Mouse (Mus musculus) splenic B cell, adult 2 months (primary cell): ENCODE measurements around the gene Rab37.

Experiments used
- DNase-seq: peaks from one replicate; pipeline ENCODE4 v3.0.0-alpha.2; 2011; ENCODE audit warnings: low read depth, low spot score
- H3K27me3 ChIP-seq: 2 replicates; pipeline ENCODE4 v1.6.1; 2012; ENCODE audit warnings: mild to moderate bottlenecking, low read length, moderate library complexity, mixed read lengths; ENCODE audit not compliant: control insufficient read depth, poor library complexity, insufficient read depth, severe bottlenecking
- H3K36me3 ChIP-seq: 2 replicates; pipeline ENCODE4 v1.6.1; 2012; ENCODE audit warnings: mild to moderate bottlenecking, low read length, moderate library complexity, mixed read lengths; ENCODE audit not compliant: control insufficient read depth, poor library complexity, insufficient read depth, severe bottlenecking

Rab37 gene

GRCm38 (mm10) chr11:115202316-115202715, 111.1 kb downstream of the Rab37 start:
- DNase-seq: peak; percentile 80

GRCm38 (mm10) chr11:115202756-115203155, 111.5 kb downstream of the Rab37 start:
- Histone ChIP-seq H3K36me3 (peaks cover 8% of the 10 kb centered on the region), H3K27me3 (no peaks in the 10 kb centered on the region)
- no peak for DNase-seq

More at GRCm38 (mm10) chr11:115202316-115202715, 111.1 kb downstream of the Rab37 start:
- Histone ChIP-seq H3K27me3 (no peaks in the 10 kb centered on the region), H3K36me3 (peaks cover 8% of the 10 kb centered on the region)

GRCm38 (mm10) chr11:115208126-115208525, 116.9 kb downstream of the Rab37 start:
- H3K27me3 ChIP-seq: no peaks in the 10 kb centered on the region
- H3K36me3 ChIP-seq: peaks cover 5% of the 10 kb centered on the region
- no peak for DNase-seq

- H3K27me3 ChIP-seq: no peaks in the 10 kb centered on the region
- H3K36me3 ChIP-seq: peaks cover 5% of the 10 kb centered on the region
- no peak for DNase-seq
Measured at GRCm38 (mm10) chr11:115208776-115209732, 117.8 kb downstream of the Rab37 start.

- Histone ChIP-seq H3K27me3 (no peaks in the 10 kb centered on the region), H3K36me3 (peaks cover 5% of the 10 kb centered on the region; the same call in 1 of the 2 replicates)
- DNase-seq: no peak
Measured at GRCm38 (mm10) chr11:115209958-115210357, 118.7 kb downstream of the Rab37 start.
